Mouse (Mus musculus) liver, embryonic 11.5 days (tissue): Measurements from ENCODE around the gene Farp1. TPM values are rescaled to one million over a fixed set of nuclear protein-coding genes. Genes with fewer than 3 reads are reported as not detected.

ENCODE experiments used
- ATAC-seq: fragments of 200-750 bp; cut with Nextera tagmentation; replicated peaks from 2 replicates; pipeline ENCODE4 v1.8.0; 2017; ENCODE audit warnings: moderate number of reproducible peaks, mild to moderate bottlenecking, moderate TSS enrichment, moderate library complexity; ENCODE audit not compliant: low FRiP score
- DNase-seq: peaks from one replicate; pipeline ENCODE4 v3.0.0-alpha.2; 2017; ENCODE audit warnings: low spot score
- H3K27ac ChIP-seq: fragments of 300-500 bp; sonication (generic); 2 replicates; pipeline ENCODE4 v1.5.1; 2014; ENCODE audit warnings: mild to moderate bottlenecking, low read depth, low read length, control low read depth
- H3K27me3 ChIP-seq: fragments of 300-500 bp; sonication (generic); replicated peaks from 2 replicates; pipeline ENCODE4 v1.6.1; 2014; ENCODE audit warnings: low read length, mixed read lengths; ENCODE audit not compliant: control insufficient read depth, insufficient read depth
- H3K36me3 ChIP-seq: fragments of 300-500 bp; sonication (generic); 2 replicates; pipeline ENCODE4 v1.6.1; 2014; ENCODE audit warnings: mild to moderate bottlenecking, low read length, moderate library complexity, mixed read lengths; ENCODE audit not compliant: control insufficient read depth, insufficient read depth
- H3K4me1 ChIP-seq: fragments of 300-500 bp; sonication (generic); replicated peaks from 2 replicates; pipeline ENCODE4 v1.6.1; 2014; ENCODE audit warnings: low read length, mixed read lengths; ENCODE audit not compliant: control insufficient read depth, insufficient read depth
- H3K4me2 ChIP-seq: fragments of 300-500 bp; sonication (generic); 2 replicates; pipeline ENCODE4 v1.6.1; 2014; ENCODE audit warnings: mild to moderate bottlenecking, control low read depth, moderate library complexity
- H3K4me3 ChIP-seq: fragments of 300-500 bp; sonication (generic); 2 replicates; pipeline ENCODE4 v1.5.1; 2014; ENCODE audit warnings: low read depth, low read length, control low read depth
- H3K9ac ChIP-seq: fragments of 300-500 bp; sonication (generic); 2 replicates; pipeline ENCODE4 v1.6.1; 2014; ENCODE audit warnings: low read depth, low read length, control low read depth
- H3K9me3 ChIP-seq: fragments of 300-500 bp; sonication (generic); 2 replicates; pipeline ENCODE4 v1.6.1; 2016; ENCODE audit warnings: low read length, inconsistent platforms, mixed read lengths; ENCODE audit not compliant: control insufficient read depth
- WGBS: fragments of 180-500 bp; shearing (Covaris S2); extraction: QIAGEN DNeasy Blood & Tissue Kit; methylation state at CpG from one replicate; pipeline ENCODE4 v1.1.7; 2014; 5-methylcytosine and 5-hydroxymethylcytosine counted together
- polyA plus RNA-seq: library from polyadenylated mRNA; unstranded; fragments of >200 nt; fragmentation: Nextera tagmentation; extraction: Ambion mirVana; gene quantifications from 2 replicates; pipeline ENCODE4 v1.2.1, GENCODE M21; 2014

Farp1 gene
- polyA plus RNA-seq, 1 experiment from 2014 or later: 17.6 TPM

DNA sequence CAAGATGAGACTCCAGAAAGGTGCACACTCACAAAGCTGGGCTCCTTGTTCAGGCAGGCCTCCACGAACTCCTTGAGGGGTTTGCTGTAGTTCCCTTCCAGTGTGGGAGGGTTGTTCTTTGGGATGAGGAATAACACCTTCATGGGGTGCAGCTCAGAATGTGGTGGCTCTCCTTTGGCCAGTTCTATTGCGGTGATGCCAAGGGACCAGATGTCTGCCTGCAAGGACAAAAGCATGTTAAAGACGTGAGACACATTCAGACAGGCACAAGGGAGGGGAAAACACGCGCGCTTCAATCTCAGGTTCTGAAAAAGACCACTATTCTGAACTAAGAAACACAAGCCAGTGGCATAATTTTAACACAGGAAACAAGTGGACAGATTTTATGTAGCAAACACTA is 262.1 kb downstream of the Farp1 start:
- H3K9ac ChIP-seq: no peak overlapping the region
- no peak overlapping the region for H3K4me3 ChIP-seq

GRCm38 (mm10) chr14:121298537-121298936 is 263.5 kb downstream of the Farp1 start:
- Histone ChIP-seq H3K4me2 (no peak overlapping the region), H3K9me3 (no peaks in the 10 kb centered on the region), H3K9ac (no peak overlapping the region), H3K27me3 (no peaks in the 10 kb centered on the region), H3K36me3 (peaks cover 16% of the 10 kb centered on the region), H3K4me3 (no peak overlapping the region), H3K4me1 (peaks cover 13% of the 10 kb centered on the region), H3K27ac (peak overlapping the region; percentile 48)
- 61% methylated on average over 5 of the region's 5 CpGs for WGBS
- DNase-seq: no peak
- peak; percentile 74 for ATAC-seq

More for the DNA sequence above, 262.1 kb downstream of the Farp1 start:
- DNase-seq (no peak), ATAC-seq (no peak)
- peaks cover 13% of the 10 kb centered on the region for H3K4me1 ChIP-seq
- H3K36me3 ChIP-seq: peaks cover 26% of the 10 kb centered on the region
- no peaks in the 10 kb centered on the region for H3K9me3 ChIP-seq
- no peak overlapping the region for H3K4me2 ChIP-seq
- H3K27me3 ChIP-seq: no peaks in the 10 kb centered on the region
- WGBS: 95% methylated on average over 6 of the region's 6 CpGs
- H3K27ac ChIP-seq: no peak overlapping the region

DNA sequence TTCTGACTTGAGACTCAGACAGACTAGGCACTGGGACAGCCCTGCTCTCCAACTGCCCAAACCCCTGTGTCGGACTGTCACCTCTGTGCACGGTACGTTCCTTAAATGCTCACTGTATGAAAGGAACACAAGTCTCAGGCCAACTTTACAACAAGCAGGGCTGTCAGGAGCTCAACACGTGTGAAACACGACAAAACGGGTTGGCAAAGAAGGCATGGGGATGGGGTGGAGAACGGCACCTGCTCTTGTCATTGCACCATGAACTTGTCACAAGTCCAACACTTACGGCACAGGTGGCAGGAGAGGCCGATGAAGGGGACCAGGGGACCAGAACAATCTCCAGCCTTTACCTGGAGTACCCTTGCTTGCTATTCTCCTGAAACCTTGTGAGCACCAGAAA is 264.1 kb downstream of the Farp1 start:
- DNase-seq (no peak), ATAC-seq (peak; percentile 1; the same call in 1 of the 2 replicates)
- Histone ChIP-seq H3K9ac (no peak overlapping the region), H3K4me2 (no peak overlapping the region), H3K4me1 (peaks cover 13% of the 10 kb centered on the region), H3K36me3 (peaks cover 12% of the 10 kb centered on the region), H3K27ac (peak overlapping the region; percentile 48; the same call in 1 of the 2 replicates), H3K27me3 (no peaks in the 10 kb centered on the region), H3K9me3 (no peaks in the 10 kb centered on the region), H3K4me3 (no peak overlapping the region)
- 90% methylated on average over 9 of the region's 9 CpGs for WGBS

DNA sequence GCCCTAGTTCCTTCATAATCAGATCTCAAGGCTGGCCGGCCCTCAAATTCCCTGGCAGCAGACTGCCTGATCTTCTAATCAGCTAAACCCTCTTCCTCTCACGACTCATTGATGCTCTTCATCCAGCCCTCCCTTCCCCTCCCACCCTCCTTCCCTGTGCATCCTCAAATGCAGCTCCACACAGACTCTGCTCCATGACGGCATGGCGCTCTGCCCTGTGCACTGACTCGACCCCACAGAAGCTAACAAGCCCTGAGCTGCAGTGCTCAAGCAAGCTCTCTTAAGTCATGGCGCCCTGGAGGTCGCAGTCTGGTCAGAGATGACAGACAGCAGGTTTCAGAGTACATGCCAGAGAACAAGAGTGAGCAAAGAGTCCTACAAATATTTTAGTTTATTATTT is 269.5 kb downstream of the Farp1 start:
- Histone ChIP-seq H3K27ac (no peak overlapping the region), H3K9ac (no peak overlapping the region), H3K9me3 (no peaks in the 10 kb centered on the region), H3K27me3 (no peaks in the 10 kb centered on the region), H3K4me2 (no peak overlapping the region), H3K36me3 (peaks cover 10% of the 10 kb centered on the region; the same call in 1 of the 2 replicates), H3K4me3 (no peak overlapping the region), H3K4me1 (peaks cover 9% of the 10 kb centered on the region)
- no peak for ATAC-seq
- DNase-seq: no peak
- WGBS: 56% methylated on average over 7 of the region's 7 CpGs

- peaks cover 10% of the 10 kb centered on the region; the same call in 1 of the 2 replicates for H3K36me3 ChIP-seq
- no peak for DNase-seq
- H3K4me3 ChIP-seq: no peak overlapping the region
- H3K9me3 ChIP-seq: no peaks in the 10 kb centered on the region
- no peak overlapping the region for H3K27ac ChIP-seq
- no peak for ATAC-seq
- H3K4me1 ChIP-seq: peaks cover 14% of the 10 kb centered on the region
- no peak overlapping the region for H3K9ac ChIP-seq
- 73% methylated on average over 8 of the region's 8 CpGs for WGBS
- no peaks in the 10 kb centered on the region for H3K27me3 ChIP-seq
- no peak overlapping the region for H3K4me2 ChIP-seq
These were observed 270.5 kb downstream of the Farp1 start for GRCm38 (mm10) chr14:121305316-121306064.

DNA sequence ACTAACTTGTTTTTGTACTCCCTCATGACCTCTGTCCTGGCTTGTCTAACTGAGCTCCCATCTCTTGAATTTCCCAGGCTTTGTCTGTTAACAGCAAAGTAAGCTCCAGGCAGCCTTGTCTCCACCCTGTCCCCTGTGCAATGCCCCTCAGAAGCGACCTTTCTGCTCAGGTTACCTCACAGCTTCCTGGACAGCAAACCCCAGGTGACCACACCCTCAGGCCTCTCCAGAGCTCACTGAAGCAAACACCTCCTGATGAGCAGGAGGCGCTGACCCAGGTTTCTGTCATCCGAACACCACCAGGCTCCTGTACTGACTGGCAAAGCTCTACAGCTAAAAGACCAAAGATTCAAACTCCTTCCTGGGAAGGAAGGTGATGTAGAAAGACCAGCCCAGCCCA is 274.9 kb downstream of the Farp1 start:
- no peak overlapping the region for H3K4me3 ChIP-seq
- DNase-seq: no peak
- no peaks in the 10 kb centered on the region for H3K9me3 ChIP-seq
- no peak overlapping the region for H3K9ac ChIP-seq
- peaks cover 30% of the 10 kb centered on the region for H3K4me1 ChIP-seq
- ATAC-seq: no peak
- no peaks in the 10 kb centered on the region for H3K27me3 ChIP-seq
- 72% methylated on average over 3 of the region's 3 CpGs for WGBS
- H3K27ac ChIP-seq: no peak overlapping the region
- no peak overlapping the region for H3K4me2 ChIP-seq
- H3K36me3 ChIP-seq: peaks cover 3% of the 10 kb centered on the region; the same call in 1 of the 2 replicates

- Histone ChIP-seq H3K36me3 (peaks cover 3% of the 10 kb centered on the region; the same call in 1 of the 2 replicates), H3K4me2 (no peak overlapping the region), H3K27me3 (no peaks in the 10 kb centered on the region), H3K9ac (no peak overlapping the region), H3K4me3 (no peak overlapping the region), H3K27ac (no peak overlapping the region), H3K9me3 (no peaks in the 10 kb centered on the region), H3K4me1 (peaks cover 30% of the 10 kb centered on the region)
- DNase-seq (no peak), ATAC-seq (no peak; the same call in 1 of the 2 replicates)
- WGBS: 74% methylated on average over 6 of the region's 6 CpGs
These were observed 275.5 kb downstream of the Farp1 start for GRCm38 (mm10) chr14:121310325-121311080.

GRCm38 (mm10) chr14:121311083-121311482 is 276.1 kb downstream of the Farp1 start:
- H3K9me3 ChIP-seq: no peaks in the 10 kb centered on the region
- WGBS: 73% methylated on average over 2 of the region's 2 CpGs
- no peak for ATAC-seq
- peaks cover 3% of the 10 kb centered on the region; the same call in 1 of the 2 replicates for H3K36me3 ChIP-seq
- DNase-seq: no peak
- no peak overlapping the region for H3K27ac ChIP-seq
- no peak overlapping the region for H3K4me2 ChIP-seq
- no peak overlapping the region for H3K4me3 ChIP-seq
- peaks cover 31% of the 10 kb centered on the region for H3K4me1 ChIP-seq
- no peaks in the 10 kb centered on the region for H3K27me3 ChIP-seq
- H3K9ac ChIP-seq: no peak overlapping the region
